Mouse (Mus musculus) intestine, postnatal 0 days (tissue): ENCODE data around the gene Hecw2. TPM values are rescaled to one million over a fixed set of nuclear protein-coding genes. Genes with fewer than 3 reads are reported as not detected.

Source experiments
- ATAC-seq: fragments of 200-750 bp; cut with Nextera tagmentation; 2 replicates; pipeline ENCODE4 v1.8.0; 2017; ENCODE audit warnings: mild to moderate bottlenecking, moderate TSS enrichment, moderate library complexity
- H3K27ac ChIP-seq: fragments of 300-500 bp; sonication (generic); 2 replicates; pipeline ENCODE4 v1.5.1; 2014; ENCODE audit warnings: mild to moderate bottlenecking, low read depth, low read length, moderate library complexity
- H3K27me3 ChIP-seq: fragments of 300-500 bp; sonication (generic); replicated peaks from 2 replicates; pipeline ENCODE4 v1.6.1; 2014; ENCODE audit warnings: low read length, mixed read lengths; ENCODE audit not compliant: control insufficient read depth, insufficient read depth
- H3K36me3 ChIP-seq: fragments of 300-500 bp; sonication (generic); 2 replicates; pipeline ENCODE4 v1.6.1; 2014; ENCODE audit warnings: mild to moderate bottlenecking, moderate library complexity; ENCODE audit not compliant: control insufficient read depth, insufficient read depth
- H3K4me1 ChIP-seq: fragments of 300-500 bp; sonication (generic); replicated peaks from 2 replicates; pipeline ENCODE4 v1.6.1; 2014; ENCODE audit warnings: antibody characterized with exemption, low read length, mixed read lengths; ENCODE audit not compliant: control insufficient read depth, insufficient read depth
- H3K4me2 ChIP-seq: fragments of 300-500 bp; sonication (generic); replicated peaks from 2 replicates; pipeline ENCODE4 v1.6.1; 2014; ENCODE audit warnings: low read depth, mild to moderate bottlenecking, moderate library complexity
- H3K4me3 ChIP-seq: fragments of 300-500 bp; sonication (generic); 2 replicates; pipeline ENCODE4 v1.5.1; 2014; ENCODE audit warnings: low read depth, low read length
- H3K9ac ChIP-seq: fragments of 300-500 bp; sonication (generic); 2 replicates; pipeline ENCODE4 v1.6.1; 2014; ENCODE audit warnings: mild to moderate bottlenecking, low read depth, low read length
- H3K9me3 ChIP-seq: fragments of 300-500 bp; sonication (generic); 2 replicates; pipeline ENCODE4 v1.6.1; 2016; ENCODE audit warnings: mixed run types; ENCODE audit not compliant: control insufficient read depth
- CTCF ChIP-seq: sonication (generic); IDR thresholded peaks from 2 replicates; pipeline ENCODE4 v1.5.1; 2016; ENCODE audit warnings: low read depth, mild to moderate bottlenecking, control low read depth, antibody characterized with exemption, moderate library complexity
- WGBS: fragments of 180-500 bp; shearing (Covaris S2); extraction: QIAGEN DNeasy Blood & Tissue Kit; methylation state at CpG from one replicate; pipeline ENCODE4 v1.1.7; 2014; 5-methylcytosine and 5-hydroxymethylcytosine counted together
- microRNA-seq: library from miRNA; unstranded; fragments of <30 nt; microRNA quantifications from one replicate; pipeline ENCODE4, GENCODE M21; 2016
- polyA plus RNA-seq: library from polyadenylated mRNA; unstranded; fragments of >200 nt; fragmentation: Nextera tagmentation; extraction: Ambion mirVana; gene quantifications from 2 replicates; pipeline ENCODE4 v1.2.1, GENCODE M21; 2015

Hecw2 gene
- polyA plus RNA-seq, 1 experiment from 2014 or later = 0.69 TPM

DNA sequence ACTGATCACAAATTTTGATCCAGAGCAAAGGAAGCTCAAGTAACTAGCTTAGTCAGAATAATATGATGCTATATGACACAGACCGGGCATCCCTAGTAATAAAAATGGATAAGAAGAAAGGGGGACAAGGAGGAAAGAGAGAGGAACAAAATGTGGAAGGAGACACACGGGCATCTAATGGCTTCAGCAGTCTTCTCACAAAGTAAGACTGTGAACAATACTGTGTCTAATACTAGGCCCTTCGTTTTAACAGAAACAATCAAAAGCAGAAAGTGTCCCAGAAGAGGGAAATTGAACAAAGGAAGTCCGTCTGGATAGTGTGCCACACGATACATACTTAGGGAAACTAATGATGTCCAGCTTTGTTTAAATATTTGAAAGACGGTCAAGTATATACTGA is 419.9 kb downstream of the Hecw2 start:
- no peaks in the 10 kb centered on the region for H3K27me3 ChIP-seq
- no peak overlapping the region for H3K9ac ChIP-seq
- ATAC-seq = no peak
- no peak overlapping the region for H3K27ac ChIP-seq
- H3K4me3 ChIP-seq = no peak overlapping the region
- no peak overlapping the region for H3K4me2 ChIP-seq
- H3K4me1 ChIP-seq = 0 out of 2 replicates have a peak, but pooled peaks cover 3% of the 10 kb centered on the region
- no peaks in the 10 kb centered on the region for H3K36me3 ChIP-seq
- TF ChIP-seq CTCF = no peak
- 77% methylated on average over 6 of the region's 6 CpGs for WGBS
- H3K9me3 ChIP-seq = no peaks in the 10 kb centered on the region

GRCm38 (mm10) chr1:53774571-53774970 is 420.4 kb downstream of the Hecw2 start:
- 0 out of 2 replicates have a peak, but pooled peaks cover 3% of the 10 kb centered on the region for H3K4me1 ChIP-seq
- H3K27me3 ChIP-seq = no peaks in the 10 kb centered on the region
- H3K27ac ChIP-seq = no peak overlapping the region
- no peak overlapping the region for H3K4me3 ChIP-seq
- TF ChIP-seq CTCF = no peak
- H3K36me3 ChIP-seq = no peaks in the 10 kb centered on the region
- ATAC-seq = no peak
- 87% methylated on average over 3 of the region's 3 CpGs for WGBS
- H3K9me3 ChIP-seq = no peaks in the 10 kb centered on the region
- no peak overlapping the region for H3K4me2 ChIP-seq
- H3K9ac ChIP-seq = no peak overlapping the region

- Histone ChIP-seq H3K36me3 (0 out of 2 replicates have a peak, but pooled peaks cover 2% of the 10 kb centered on the region), H3K4me1 (0 out of 2 replicates have a peak, but pooled peaks cover 3% of the 10 kb centered on the region), H3K27ac (no peak overlapping the region), H3K27me3 (no peaks in the 10 kb centered on the region), H3K4me3 (no peak overlapping the region), H3K9ac (no peak overlapping the region), H3K4me2 (no peak overlapping the region), H3K9me3 (no peaks in the 10 kb centered on the region)
- TF ChIP-seq CTCF = no peak
- WGBS = 72% methylated on average over 6 of the region's 6 CpGs
- ATAC-seq = no peak
These were observed 421.0 kb downstream of the Hecw2 start for GRCm38 (mm10) chr1:53773994-53774393.

DNA sequence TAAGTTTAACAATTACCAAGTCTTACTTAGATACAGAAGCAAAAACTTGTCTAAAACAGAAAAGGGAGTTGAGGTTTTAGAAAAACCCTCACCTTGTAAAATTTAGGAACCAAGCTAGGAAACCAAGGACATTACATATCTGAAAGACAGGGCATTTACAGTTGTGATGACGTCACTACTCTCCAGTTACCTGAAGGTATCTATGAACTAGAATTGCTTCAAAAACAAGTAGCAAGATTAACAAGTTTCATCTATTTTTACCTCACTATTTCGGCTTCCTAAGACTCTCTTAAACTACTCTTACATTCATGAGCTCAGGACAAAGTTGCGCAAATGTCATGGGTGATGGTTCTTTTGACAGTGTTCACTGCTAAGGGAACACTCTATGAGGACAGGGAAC is 422.0 kb downstream of the Hecw2 start:
- no peak overlapping the region for H3K4me2 ChIP-seq

DNA sequence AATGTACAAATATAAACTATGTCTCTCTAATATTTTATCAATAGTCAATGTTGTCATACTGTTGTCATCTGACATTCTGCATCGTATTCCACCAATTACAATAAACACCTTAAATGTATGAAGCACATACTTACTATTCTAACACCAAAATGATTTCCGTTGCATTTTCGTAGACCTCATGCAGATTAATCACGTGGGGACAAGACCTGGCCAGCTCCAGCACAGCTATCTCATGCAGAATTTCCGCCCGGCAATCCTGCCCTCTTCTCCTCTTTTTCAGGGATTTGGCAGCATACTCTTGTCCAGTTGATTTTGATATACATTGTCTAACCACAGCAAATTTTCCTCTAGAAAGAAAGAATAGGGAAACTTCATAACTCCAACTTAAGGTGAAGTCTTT is 423.5 kb downstream of the Hecw2 start:
- no peak for ATAC-seq
- 90% methylated on average over 6 of the region's 6 CpGs for WGBS
- H3K4me1 ChIP-seq = no peaks in the 10 kb centered on the region
- H3K9me3 ChIP-seq = no peaks in the 10 kb centered on the region
- H3K27ac ChIP-seq = no peak overlapping the region
- no peak overlapping the region for H3K9ac ChIP-seq
- no peak for TF ChIP-seq CTCF
- H3K4me3 ChIP-seq = no peak overlapping the region
- H3K4me2 ChIP-seq = no peak overlapping the region
- H3K36me3 ChIP-seq = 0 out of 2 replicates have a peak, but pooled peaks cover 5% of the 10 kb centered on the region
- H3K27me3 ChIP-seq = no peaks in the 10 kb centered on the region

More for the DNA sequence above, 422.0 kb downstream of the Hecw2 start:
- no peaks in the 10 kb centered on the region for H3K27me3 ChIP-seq
- no peaks in the 10 kb centered on the region for H3K9me3 ChIP-seq
- 0 out of 2 replicates have a peak, but pooled peaks cover 3% of the 10 kb centered on the region for H3K4me1 ChIP-seq
- no peak overlapping the region for H3K4me3 ChIP-seq
- no peak for TF ChIP-seq CTCF
- H3K9ac ChIP-seq = no peak overlapping the region
- WGBS = 96% methylated on average over 3 of the region's 3 CpGs
- no peak overlapping the region for H3K27ac ChIP-seq
- ATAC-seq = no peak
- H3K36me3 ChIP-seq = 0 out of 2 replicates have a peak, but pooled peaks cover 5% of the 10 kb centered on the region

GRCm38 (mm10) chr1:53766112-53766511 is 428.9 kb downstream of the Hecw2 start:
- Histone ChIP-seq H3K36me3 (peaks cover 45% of the 10 kb centered on the region), H3K4me3 (no peak overlapping the region), H3K9ac (no peak overlapping the region), H3K27ac (no peak overlapping the region), H3K4me1 (no peaks in the 10 kb centered on the region), H3K9me3 (no peaks in the 10 kb centered on the region), H3K4me2 (no peak overlapping the region), H3K27me3 (no peaks in the 10 kb centered on the region)
- TF ChIP-seq CTCF = no peak
- WGBS = 63% methylated on average over 2 of the region's 2 CpGs
- ATAC-seq = no peak

DNA sequence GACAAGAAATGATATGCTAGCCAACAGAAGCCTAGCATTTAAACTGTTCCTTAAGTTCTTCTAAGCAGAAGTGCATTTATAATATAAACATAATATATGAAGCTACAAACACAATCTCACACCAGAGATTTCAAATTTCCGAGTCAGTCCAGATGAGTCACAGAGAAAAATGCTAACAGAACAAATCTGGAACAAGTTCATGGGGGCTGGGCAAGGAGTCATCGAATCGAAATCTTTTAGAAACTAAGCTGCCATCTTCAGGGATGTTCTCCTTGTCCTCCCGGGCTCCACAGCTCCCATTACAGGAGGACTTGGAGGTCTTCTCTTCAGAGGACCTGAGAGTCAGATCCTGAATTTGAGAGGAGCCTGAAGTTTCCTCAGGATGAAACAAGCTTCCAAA is 437.7 kb downstream of the Hecw2 start:
- no peak overlapping the region for H3K27ac ChIP-seq
- ATAC-seq = no peak
- no peaks in the 10 kb centered on the region for H3K4me1 ChIP-seq
- no peak for TF ChIP-seq CTCF
- no peaks in the 10 kb centered on the region for H3K27me3 ChIP-seq
- 75% methylated on average over 4 of the region's 4 CpGs for WGBS
- H3K9ac ChIP-seq = no peak overlapping the region
- H3K9me3 ChIP-seq = no peaks in the 10 kb centered on the region
- peaks cover 19% of the 10 kb centered on the region for H3K36me3 ChIP-seq
- H3K4me2 ChIP-seq = no peak overlapping the region
- H3K4me3 ChIP-seq = no peak overlapping the region

Small RNA genes lying within 50 kb of the gene (microRNA-seq; reads per million reads assigned to microRNA genes)
- not detected for gene Mir7681

Other genes starting within 250 kb of the Hecw2 start
- 0.10 and 0.13 TPM in 2 replicates for gene Ccdc150, start 55.5 kb upstream of the Hecw2 start, polyA plus RNA-seq
- gene Gtf3c3, start 243.8 kb upstream of the Hecw2 start, polyA plus RNA-seq = 8.0 and 8.7 TPM in 2 replicates